Mouse (Mus musculus) embryonic fibroblast, embryonic 13.5 days (primary cell): ENCODE data around the gene Adora3. TPM values are rescaled to one million over a fixed set of nuclear protein-coding genes. Genes with fewer than 3 reads are reported as not detected.
"Not testable (repeated sequence)": the region's sequence is repeated elsewhere in the genome, so short reads cannot be mapped to it uniquely, and the experiment has no call there.

ENCODE experiments used
- H3K27ac ChIP-seq: 2 replicates; pipeline ENCODE4 v1.5.1; 2012; ENCODE audit warnings: low read length, control low read depth, inconsistent platforms; ENCODE audit not compliant: insufficient read depth
- H3K4me1 ChIP-seq: 2 replicates; pipeline ENCODE4 v1.6.1; 2011; ENCODE audit warnings: low read length; ENCODE audit not compliant: control insufficient read depth, insufficient read depth
- H3K4me3 ChIP-seq: 2 replicates; pipeline ENCODE4 v1.5.1; 2011; ENCODE audit warnings: mild to moderate bottlenecking, control low read depth, low read length; ENCODE audit not compliant: insufficient read depth
- CTCF ChIP-seq: IDR thresholded peaks from 2 replicates; pipeline ENCODE4 v1.5.1; 2011; ENCODE audit warnings: mild to moderate bottlenecking, control low read depth, low read length, moderate library complexity, borderline replicate concordance; ENCODE audit not compliant: insufficient read depth
- POLR2A ChIP-seq: IDR thresholded peaks from 2 replicates; pipeline ENCODE4 v1.6.1; 2011; ENCODE audit warnings: low read depth, mild to moderate bottlenecking, control low read depth, low read length, moderate library complexity
- polyA plus RNA-seq: library from polyadenylated mRNA; stranded (reverse); fragments of >200 nt; gene quantifications from 2 replicates; pipeline ENCODE4 v1.2.4, GENCODE M21; 2011; ENCODE audit warnings: low read depth; ENCODE audit not compliant: missing spikeins, insufficient read length

The Adora3 gene
- polyA plus RNA-seq, 1 experiment, result not detected

- no peak overlapping the region for H3K4me3 ChIP-seq
- no peaks in the 10 kb centered on the region for H3K4me1 ChIP-seq
- TF ChIP-seq CTCF (no peak), POLR2A (no peak)
- no peak overlapping the region for H3K27ac ChIP-seq
These were observed 41.6 kb downstream of the Adora3 start for GRCm38 (mm10) chr3:105912097-105912880.

- Histone ChIP-seq H3K4me1 (no peaks in the 10 kb centered on the region), H3K4me3 (no peak overlapping the region), H3K27ac (no peak overlapping the region)
- no peak for TF ChIP-seq CTCF
- no peak for TF ChIP-seq POLR2A
These were observed 43.4 kb downstream of the Adora3 start for GRCm38 (mm10) chr3:105913839-105914681.

GRCm38 (mm10) chr3:105915281-105915680 lies 44.6 kb downstream of the Adora3 start:
- no peak for TF ChIP-seq POLR2A
- TF ChIP-seq CTCF, result no peak
- no peak overlapping the region for H3K4me3 ChIP-seq
- no peaks in the 10 kb centered on the region for H3K4me1 ChIP-seq
- H3K27ac ChIP-seq, result no peak overlapping the region

GRCm38 (mm10) chr3:105916455-105916854 lies 45.8 kb downstream of the Adora3 start:
- H3K4me1 ChIP-seq, H3K27ac ChIP-seq, H3K4me3 ChIP-seq: not testable (repeated sequence)

- TF ChIP-seq CTCF, result no peak
- Histone ChIP-seq H3K4me1 (no peaks in the 10 kb centered on the region), H3K4me3 (no peak overlapping the region), H3K27ac (no peak overlapping the region)
These were observed 47.1 kb downstream of the Adora3 start for GRCm38 (mm10) chr3:105917656-105918354.

- H3K27ac ChIP-seq, result no peak overlapping the region
- no peak overlapping the region for H3K4me3 ChIP-seq
- no peaks in the 10 kb centered on the region for H3K4me1 ChIP-seq
- TF ChIP-seq CTCF (no peak), POLR2A (no peak)
These were observed 47.7 kb downstream of the Adora3 start for GRCm38 (mm10) chr3:105918355-105918745.

- H3K4me1 ChIP-seq, H3K27ac ChIP-seq, H3K4me3 ChIP-seq: not testable (repeated sequence)
These were observed 50.1 kb downstream of the Adora3 start for GRCm38 (mm10) chr3:105920743-105921142.

GRCm38 (mm10) chr3:105921959-105922358 lies 51.3 kb downstream of the Adora3 start:
- no peak overlapping the region for H3K4me3 ChIP-seq
- no peak overlapping the region for H3K27ac ChIP-seq
- H3K4me1 ChIP-seq, result no peaks in the 10 kb centered on the region
- TF ChIP-seq CTCF (no peak), POLR2A (no peak)

GRCm38 (mm10) chr3:105924616-105925015 lies 54.0 kb downstream of the Adora3 start:
- H3K27ac ChIP-seq, result no peak overlapping the region
- H3K4me3 ChIP-seq, result no peak overlapping the region
- no peaks in the 10 kb centered on the region for H3K4me1 ChIP-seq
- no peak for TF ChIP-seq POLR2A
- TF ChIP-seq CTCF, result no peak
